Mouse (Mus musculus) activated CD4-positive, CD25-positive, alpha-beta regulatory T cell, adult 4 months (primary cell): ENCODE measurements around the gene Wdr1. TPM values are rescaled to one million over a fixed set of nuclear protein-coding genes. Genes with fewer than 3 reads are reported as not detected.

Source experiments
- ATAC-seq: one replicate; pipeline ENCODE4 v1.8.0; 2017
- polyA plus RNA-seq, 2 experiments: library from polyadenylated mRNA; unstranded; fragments of 100-300 nt; shearing (Covaris generic); gene quantifications; one replicate each; pipeline ENCODE4 v1.2.1; 2017

The Wdr1 gene
- polyA plus RNA-seq, 2 experiments from 2014 or later: 424 to 463 TPM

- no peak for ATAC-seq
These were observed 18.3 kb downstream of the Wdr1 start for GRCm38 (mm10) chr5:38544423-38545415.

DNA sequence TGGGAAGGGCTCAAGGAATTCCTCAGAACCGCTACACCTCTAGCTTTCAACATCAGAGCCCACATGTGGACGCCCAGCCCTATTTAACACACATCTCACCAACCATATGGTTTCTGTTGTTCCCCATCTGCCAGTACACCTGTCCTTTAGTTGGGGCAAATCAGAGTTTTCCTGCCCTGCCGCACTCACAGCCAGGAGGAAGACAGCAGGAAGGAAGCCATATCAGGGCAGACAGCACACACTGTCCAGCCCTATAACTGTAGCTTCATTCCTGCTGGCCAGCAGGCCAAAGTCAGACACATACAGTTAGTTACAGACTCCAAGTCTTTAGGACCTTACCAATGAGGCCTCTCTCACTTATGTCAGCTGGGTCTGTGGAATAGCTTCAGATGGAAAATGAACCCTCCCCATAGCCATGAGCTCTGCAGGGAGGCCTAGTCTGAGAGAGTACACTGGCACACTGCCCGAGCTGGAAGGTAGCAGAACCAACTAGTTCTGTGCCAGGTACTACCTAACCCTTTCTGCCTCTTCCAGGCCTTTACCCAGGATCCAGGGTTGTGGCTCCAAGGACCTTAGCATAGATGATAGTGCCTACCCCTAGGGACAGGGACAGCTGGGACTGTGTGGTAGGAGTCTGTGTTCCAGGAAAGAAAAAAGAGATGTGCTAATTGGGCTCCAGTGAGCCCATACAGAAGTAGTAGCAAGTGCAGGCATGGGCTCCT is 19.4 kb downstream of the Wdr1 start:
- no peak for ATAC-seq

GRCm38 (mm10) chr5:38541728-38542127 is 21.3 kb downstream of the Wdr1 start:
- ATAC-seq: no peak

GRCm38 (mm10) chr5:38540898-38541297 is 22.1 kb downstream of the Wdr1 start:
- ATAC-seq: no peak

DNA sequence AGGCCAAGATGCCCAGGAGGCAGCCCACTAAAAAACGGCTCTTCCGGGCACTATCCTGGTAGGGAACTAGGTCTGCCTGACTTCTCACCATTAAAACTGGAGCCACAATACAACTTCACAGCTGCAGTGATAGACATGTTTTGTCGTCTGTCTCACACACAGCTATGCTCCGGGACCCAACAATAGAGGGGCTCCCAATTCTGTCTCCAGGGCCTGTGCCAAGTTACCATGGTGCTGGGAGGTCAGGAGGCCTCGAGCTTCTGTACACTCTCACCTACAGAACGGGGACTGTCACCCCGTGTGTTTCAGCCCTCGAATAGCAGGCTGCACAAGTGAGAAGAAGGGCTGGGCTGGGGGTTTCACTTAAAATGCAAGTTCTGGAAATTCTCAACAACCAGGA is 24.5 kb downstream of the Wdr1 start:
- ATAC-seq: no peak

DNA sequence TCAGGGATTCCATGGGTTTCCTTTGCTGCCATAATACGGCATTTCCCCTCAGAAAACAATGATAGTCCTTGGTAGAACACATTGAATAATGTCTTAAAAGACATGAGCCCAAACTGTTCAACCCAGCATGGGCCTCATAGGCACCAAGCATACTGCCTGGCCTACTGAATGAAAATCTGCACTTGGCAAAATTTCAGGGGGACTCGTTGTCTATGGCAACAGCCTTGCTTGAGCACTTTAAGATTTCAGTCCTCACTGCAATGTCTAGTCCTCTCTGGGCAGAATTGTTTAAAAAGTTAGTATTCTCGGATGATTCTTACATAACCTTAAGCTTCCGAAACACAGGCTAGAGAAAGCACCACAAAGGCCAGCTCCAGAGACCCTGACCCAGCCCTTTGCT is 25.2 kb downstream of the Wdr1 start:
- ATAC-seq: no peak

- ATAC-seq: no peak
These were observed 26.2 kb downstream of the Wdr1 start for GRCm38 (mm10) chr5:38536822-38537221.

DNA sequence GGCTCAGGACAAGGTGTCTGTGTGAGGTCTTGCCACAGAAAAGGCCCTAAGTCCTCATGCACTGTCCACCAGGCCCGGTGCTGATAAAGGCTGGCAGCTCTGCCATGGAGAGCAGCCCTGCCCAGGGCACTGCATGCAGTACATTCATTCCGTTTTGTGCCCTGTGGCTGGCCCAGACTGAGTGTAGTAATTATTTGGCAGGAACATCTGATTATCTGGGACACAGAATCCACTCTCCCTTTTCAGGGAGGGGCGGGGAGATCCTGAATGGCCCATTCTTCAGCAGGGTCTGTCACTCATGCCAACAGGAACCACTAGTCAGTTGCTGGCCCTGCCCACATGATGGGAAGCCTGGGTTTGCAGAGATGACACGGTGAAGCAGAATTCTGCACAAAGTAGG is 30.9 kb downstream of the Wdr1 start:
- ATAC-seq: no peak

- no peak for ATAC-seq
These were observed 33.1 kb downstream of the Wdr1 start for GRCm38 (mm10) chr5:38529724-38530428.

DNA sequence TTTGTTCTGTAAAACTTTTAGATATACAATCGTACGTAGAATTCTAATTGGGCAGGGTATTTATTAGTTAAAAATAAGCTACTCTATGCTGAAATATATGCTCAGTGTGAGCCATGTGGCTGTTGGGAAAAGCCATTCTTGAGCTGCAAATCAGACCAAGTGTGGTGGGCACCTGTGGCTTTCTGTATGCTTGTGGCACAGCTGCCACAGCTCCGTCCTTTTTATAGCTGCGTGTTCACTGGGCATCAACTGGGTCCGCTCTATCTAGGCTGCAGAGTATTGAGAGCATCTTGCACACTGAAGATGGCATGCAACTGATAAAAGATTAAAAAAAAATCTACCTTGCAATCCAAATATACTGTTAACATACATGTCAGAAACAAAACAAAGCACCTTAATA is 40.0 kb downstream of the Wdr1 start:
- no peak for ATAC-seq

DNA sequence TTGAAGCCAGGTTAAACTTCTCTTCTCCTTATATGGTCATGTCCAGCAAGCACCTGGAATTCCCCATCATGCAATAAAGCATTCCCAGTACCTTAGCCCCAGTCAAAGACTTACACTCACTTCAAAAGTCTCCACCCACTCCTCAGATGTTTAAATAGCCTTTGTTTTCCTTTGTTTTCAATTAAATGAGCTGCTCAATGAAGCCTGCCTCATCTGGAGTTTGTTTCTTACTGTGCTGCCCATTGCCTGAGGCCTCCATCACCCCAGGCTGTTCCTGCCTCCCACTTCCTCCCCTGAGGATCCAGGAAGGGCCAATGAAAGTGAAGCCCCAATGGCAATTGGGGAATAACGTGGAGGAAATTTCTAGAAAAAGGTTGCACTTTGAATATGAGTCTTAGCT is 42.2 kb downstream of the Wdr1 start:
- ATAC-seq: no peak

GRCm38 (mm10) chr5:38516267-38516666 is 46.8 kb downstream of the Wdr1 start:
- ATAC-seq: peak; percentile 46

- ATAC-seq: no peak
These were observed 50.0 kb downstream of the Wdr1 start for GRCm38 (mm10) chr5:38512991-38513390.

DNA sequence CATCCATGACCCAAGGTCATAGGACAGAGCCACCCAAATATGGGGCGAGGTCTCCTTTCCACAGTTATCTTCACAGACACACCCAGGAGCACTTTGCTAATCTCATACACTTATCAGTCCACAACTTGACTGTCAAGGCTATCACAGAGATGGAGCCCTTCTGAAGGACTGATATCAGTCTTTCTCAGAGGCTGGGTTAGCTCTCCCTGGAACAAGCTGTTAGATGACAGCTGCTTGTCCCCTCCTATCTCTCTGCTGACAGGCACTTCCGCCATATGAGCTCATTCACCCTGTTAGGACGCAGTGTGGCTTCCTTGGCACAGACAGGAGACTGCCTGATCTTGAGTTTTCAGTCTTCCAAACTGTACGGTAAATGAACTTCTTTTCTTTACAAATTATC is 53.5 kb downstream of the Wdr1 start:
- no peak for ATAC-seq

- ATAC-seq: no peak
These were observed 57.6 kb downstream of the Wdr1 start for GRCm38 (mm10) chr5:38505435-38505765.

DNA sequence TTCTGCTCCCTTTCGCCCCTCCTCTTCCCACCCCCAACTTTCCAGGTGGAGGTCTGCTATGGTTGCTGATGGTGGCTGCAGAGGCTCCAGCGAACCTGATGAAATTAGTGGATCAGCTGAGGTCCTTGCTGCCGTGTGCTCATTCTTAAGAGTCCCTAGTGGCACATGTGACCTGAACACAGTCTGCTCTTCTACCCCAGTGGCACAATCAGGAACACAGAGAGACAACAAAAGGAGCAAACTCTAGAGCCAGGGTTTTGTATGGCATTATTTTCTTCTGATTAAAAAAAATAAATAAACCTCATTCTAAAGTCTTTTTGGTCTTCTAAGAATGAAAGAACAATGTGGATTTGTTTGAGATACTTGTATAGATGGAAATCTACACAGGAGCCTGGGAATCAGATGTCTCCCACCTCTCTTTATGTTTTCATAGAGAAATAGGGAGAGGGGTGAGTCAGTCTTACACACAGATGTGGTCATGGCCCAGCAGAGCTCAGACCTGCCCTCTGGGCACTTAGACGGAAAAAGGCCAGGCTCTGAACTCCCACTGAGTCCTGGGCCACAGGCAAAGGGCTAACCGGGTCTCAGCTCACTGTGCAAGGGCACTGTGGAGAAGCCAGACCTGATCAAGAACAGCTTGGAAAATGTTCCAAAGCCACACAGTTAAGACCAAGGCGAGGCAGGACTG is 58.1 kb downstream of the Wdr1 start:
- no peak for ATAC-seq

- no peak for ATAC-seq
These were observed 58.9 kb downstream of the Wdr1 start for GRCm38 (mm10) chr5:38504116-38504515.

DNA sequence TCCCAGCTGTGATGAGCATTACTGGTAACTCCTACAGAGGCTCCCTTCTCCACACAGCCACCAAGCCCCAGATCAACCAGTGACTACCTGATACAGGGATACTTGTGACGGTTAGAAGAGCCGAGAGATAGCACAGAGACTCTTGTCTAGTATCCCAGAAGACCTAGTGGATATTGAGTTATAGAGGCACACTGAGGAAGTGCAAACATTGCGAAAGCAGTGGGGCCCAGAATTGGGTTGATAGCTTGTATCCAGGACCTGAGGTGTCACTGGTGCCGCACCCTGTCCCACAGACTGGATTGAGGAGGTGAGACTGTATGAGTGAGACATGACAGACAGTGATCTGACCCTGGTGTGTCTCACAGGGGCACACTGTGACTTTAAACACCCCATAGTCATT is 60.0 kb downstream of the Wdr1 start, which contains the start of gene Slc2a9:
Gene Slc2a9, minus strand, starts transcription at position 152 of the 400 bp plus-strand sequence.
- ATAC-seq: no peak

- ATAC-seq: no peak
These were observed 63.0 kb downstream of the Wdr1 start for GRCm38 (mm10) chr5:38500043-38500442.

- no peak for ATAC-seq
These were observed 63.7 kb downstream of the Wdr1 start for GRCm38 (mm10) chr5:38499316-38499811.

- ATAC-seq: no peak
These were observed 64.5 kb downstream of the Wdr1 start for GRCm38 (mm10) chr5:38498479-38498878.

DNA sequence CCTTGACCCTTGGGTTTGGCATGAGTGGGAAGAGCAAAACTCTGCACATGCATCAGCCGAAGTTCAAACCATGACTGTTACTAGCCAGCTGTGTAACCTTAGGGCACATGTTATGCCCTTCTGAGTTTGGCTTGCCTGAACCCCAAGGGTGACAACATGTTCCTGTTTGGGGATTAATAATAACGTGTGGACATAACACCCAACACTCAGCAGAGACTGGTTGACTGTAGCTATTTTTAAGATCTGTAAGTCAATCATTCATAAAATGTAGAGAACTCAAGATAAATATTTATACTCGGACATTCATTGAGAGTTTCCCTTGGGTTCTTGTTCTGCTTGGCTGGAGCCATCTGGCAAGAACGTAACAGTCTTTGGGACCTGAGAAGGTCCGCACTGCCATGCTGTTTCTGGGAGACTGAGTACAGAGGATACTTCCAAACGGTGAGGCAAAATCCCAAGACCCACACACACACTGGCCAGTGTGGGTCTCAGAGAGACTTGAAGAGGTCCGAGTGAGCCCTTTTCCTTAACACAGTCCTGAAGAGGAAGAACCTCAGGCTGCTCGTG is 66.4 kb downstream of the Wdr1 start:
- ATAC-seq: no peak
